Mouse (Mus musculus) lung, postnatal 14 days (tissue): Measurements from ENCODE around the gene Plcxd3.
A peak's percentile ranks its signal among the peaks of the same experiment; 100 is the strongest.
"Not testable (repeated sequence)": the region's sequence is repeated elsewhere in the genome, so short reads cannot be mapped to it uniquely, and the experiment has no call there.

Experiments used
- DNase-seq: peaks from one replicate; pipeline ENCODE4 v3.0.0; 2021

Gene Plcxd3

DNA sequence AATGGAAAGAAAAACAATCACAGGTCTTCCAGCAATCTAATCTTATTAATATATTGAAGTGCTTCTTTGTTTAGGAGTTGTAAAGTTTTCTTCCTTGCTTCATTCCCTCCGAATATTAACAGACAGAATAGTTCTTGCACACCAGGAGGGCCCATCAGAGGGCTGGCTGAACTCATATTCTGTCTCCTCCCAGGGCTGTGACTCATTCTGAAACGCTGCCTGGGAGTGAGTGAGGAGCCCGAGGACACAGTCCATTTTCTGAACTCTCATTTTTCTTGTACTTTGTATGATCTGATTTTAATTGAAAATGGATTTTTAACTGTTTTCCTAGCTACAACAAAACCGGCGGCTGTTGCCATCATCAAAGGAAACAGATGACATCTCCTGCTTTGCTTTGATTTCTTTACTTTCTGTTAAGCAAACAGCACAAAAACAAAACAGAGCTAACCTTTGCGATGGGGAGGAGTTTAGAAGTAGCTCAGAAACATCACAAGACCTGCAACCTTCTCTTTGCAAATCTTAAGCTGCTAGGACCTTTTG, 186.2 kb downstream of the Plcxd3 start:
- peak; percentile 2 for DNase-seq

DNA sequence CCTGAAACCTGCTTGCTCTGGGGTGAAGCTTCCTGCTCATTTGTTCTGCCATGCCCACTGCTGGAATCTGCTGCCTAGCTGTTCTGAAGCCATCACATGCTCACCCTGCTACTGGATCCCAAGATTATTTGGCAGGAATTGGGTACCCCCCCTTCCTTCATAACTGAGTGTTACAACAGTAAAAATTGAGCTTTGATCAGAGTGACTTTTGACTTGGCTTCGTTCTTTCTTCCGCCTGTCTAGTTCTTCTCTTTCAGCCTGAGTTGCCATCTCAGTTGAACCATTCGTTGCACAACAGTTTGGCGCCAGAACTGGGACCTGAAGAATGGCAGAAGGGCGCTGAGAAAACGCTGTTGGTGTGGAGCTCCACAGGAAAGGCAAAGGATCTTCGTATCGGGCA, 220.2 kb downstream of the Plcxd3 start:
- DNase-seq, result not testable (repeated sequence)

DNA sequence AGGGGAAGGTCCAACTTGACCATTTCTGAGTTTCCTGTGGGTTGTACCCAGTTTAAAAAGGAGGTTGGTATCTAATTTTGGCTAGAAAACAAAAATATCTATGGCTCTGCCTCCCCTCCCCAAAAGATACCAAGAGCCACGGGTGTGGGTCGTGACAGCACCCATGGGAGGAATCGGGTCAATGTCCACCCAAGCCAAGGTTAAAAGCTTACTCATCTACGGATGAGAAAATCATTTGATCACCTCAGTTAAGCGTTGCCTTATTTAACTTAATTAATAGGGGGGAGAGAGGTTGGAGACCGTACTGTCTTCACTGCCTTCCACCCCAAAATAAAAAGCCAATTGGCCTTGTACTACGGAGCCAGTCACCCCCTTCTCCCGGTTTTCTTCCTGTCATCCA, 223.4 kb downstream of the Plcxd3 start:
- not testable (repeated sequence) for DNase-seq

DNA sequence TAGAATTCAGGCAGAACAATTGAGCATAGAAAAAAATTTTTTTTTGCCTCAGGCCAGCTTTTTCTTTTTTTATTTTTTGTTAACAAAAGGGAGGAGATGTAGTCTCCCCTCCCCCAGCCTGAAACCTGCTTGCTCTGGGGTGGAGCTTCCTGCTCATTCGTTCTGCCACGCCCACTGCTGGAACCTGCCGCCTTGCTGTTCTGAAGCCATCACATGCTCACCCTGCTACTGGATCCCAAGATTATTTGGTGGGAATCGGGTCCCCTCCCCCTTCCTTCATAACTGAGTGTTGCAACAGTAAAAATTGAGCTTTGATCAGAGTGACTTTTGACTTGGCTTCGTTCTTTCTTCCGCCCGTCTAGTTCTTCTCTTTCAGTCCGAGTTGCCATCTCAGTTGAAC, 224.0 kb downstream of the Plcxd3 start:
- not testable (repeated sequence) for DNase-seq

DNA sequence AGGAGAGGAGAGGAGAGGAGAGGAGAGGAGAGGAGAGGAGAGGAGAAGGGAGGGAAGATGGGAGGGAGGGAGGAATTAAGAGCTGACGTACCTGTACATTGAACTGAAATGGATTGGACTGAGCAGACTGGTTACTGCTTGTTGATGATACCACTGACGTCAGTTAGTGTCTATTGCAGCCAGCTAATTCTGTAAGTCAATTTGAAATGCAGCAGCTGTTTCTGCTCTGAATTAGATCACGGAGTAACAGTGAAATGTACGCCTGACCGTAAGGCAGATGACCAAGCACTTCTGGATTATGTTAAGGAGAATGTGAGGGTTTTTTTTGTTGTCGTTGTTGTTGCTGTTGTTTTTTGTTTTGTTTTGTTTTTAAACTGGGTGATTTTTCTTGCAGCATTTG, 230.3 kb downstream of the Plcxd3 start:
- no peak for DNase-seq
